Mouse (Mus musculus) intestine, embryonic 14.5 days (tissue): ENCODE measurements at regions not wholly inside any gene's neighbourhood (a gene's known extent, or its start where the extent isn't known, plus 50 kb on each side); places are given as distances from the start of the nearest gene placed in this dataset.

Experiments
- ATAC-seq: fragments of 200-750 bp; cut with Nextera tagmentation; replicated peaks from 2 replicates; pipeline ENCODE4 v1.8.0; 2017; ENCODE audit warnings: low read depth, moderate number of reproducible peaks, moderate TSS enrichment, moderate library complexity; ENCODE audit not compliant: low FRiP score, low TSS enrichment
- DNase-seq: peaks from one replicate; pipeline ENCODE4 v3.0.0-alpha.2; 2018; ENCODE audit warnings: low spot score
- H3K27ac ChIP-seq: fragments of 300-500 bp; sonication (generic); 2 replicates; pipeline ENCODE4 v1.5.1; 2014; ENCODE audit warnings: low read depth, mild to moderate bottlenecking, control low read depth
- H3K27me3 ChIP-seq: fragments of 300-500 bp; sonication (generic); replicated peaks from 2 replicates; pipeline ENCODE4 v1.6.1; 2014; ENCODE audit warnings: low read length, control low read depth; ENCODE audit not compliant: control insufficient read depth, insufficient read depth
- H3K36me3 ChIP-seq: fragments of 300-500 bp; sonication (generic); 2 replicates; pipeline ENCODE4 v1.6.1; 2014; ENCODE audit warnings: low read length, control low read depth; ENCODE audit not compliant: control insufficient read depth, insufficient read depth
- H3K4me1 ChIP-seq: fragments of 300-500 bp; sonication (generic); replicated peaks from 2 replicates; pipeline ENCODE4 v1.6.1; 2014; ENCODE audit warnings: low read length, control low read depth, mixed read lengths; ENCODE audit not compliant: control insufficient read depth, insufficient read depth
- H3K4me2 ChIP-seq: fragments of 300-500 bp; sonication (generic); 2 replicates; pipeline ENCODE4 v1.6.1; 2014; ENCODE audit warnings: low read length
- H3K4me3 ChIP-seq: fragments of 300-500 bp; sonication (generic); 2 replicates; pipeline ENCODE4 v1.5.1; 2014; ENCODE audit warnings: low read depth, low read length, control low read depth, mixed read lengths
- H3K9ac ChIP-seq: fragments of 300-500 bp; sonication (generic); 2 replicates; pipeline ENCODE4 v1.6.1; 2014; ENCODE audit warnings: mild to moderate bottlenecking, low read length
- H3K9me3 ChIP-seq: fragments of 300-500 bp; sonication (generic); 2 replicates; pipeline ENCODE4 v1.6.1; 2016; ENCODE audit warnings: low read length, control low read depth; ENCODE audit not compliant: control insufficient read depth
- WGBS: fragments of 180-500 bp; shearing (Covaris S2); extraction: QIAGEN DNeasy Blood & Tissue Kit; methylation state at CpG from one replicate; pipeline ENCODE4 v1.1.7; 2014; 5-methylcytosine and 5-hydroxymethylcytosine counted together

DNA sequence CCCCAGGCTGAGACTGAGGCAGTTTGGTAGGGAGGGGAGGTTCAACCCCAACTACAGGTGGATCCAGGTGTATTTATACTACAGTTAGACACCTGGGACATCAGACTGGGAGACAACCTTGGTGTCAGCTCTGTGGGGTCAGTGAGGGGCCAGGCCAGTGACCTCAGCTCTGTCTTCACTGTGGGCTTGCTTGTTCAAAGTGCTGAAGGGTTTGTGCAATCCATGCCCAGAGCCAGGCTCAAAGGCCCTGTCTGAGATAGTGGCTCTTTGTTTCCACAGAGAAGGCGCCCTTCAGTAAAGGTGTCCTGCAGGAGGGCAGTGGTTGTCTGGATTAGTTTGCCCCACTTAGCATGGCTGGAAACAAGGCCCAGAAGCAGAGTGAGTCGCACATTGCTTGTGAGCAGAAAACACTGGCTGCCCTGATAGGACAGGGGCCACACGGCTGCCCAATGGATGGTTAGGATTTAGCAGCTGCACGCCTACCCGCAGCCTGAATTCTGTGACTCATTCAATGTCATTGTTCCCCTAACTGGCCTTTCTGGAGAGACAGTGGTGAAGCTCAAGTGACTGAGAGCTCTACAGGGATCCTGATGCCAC lies 154.7 kb downstream of the Cdh26 start:
- Histone ChIP-seq H3K9ac (no peak overlapping the region), H3K27me3 (no peaks in the 10 kb centered on the region), H3K4me1 (peaks cover 9% of the 10 kb centered on the region; the same call in 1 of the 2 replicates), H3K4me3 (no peak overlapping the region), H3K9me3 (no peaks in the 10 kb centered on the region), H3K36me3 (no peaks in the 10 kb centered on the region), H3K27ac (no peak overlapping the region), H3K4me2 (no peak overlapping the region)
- ATAC-seq, result no peak
- no peak for DNase-seq
- 83% methylated on average over 5 of the region's 5 CpGs for WGBS

DNA sequence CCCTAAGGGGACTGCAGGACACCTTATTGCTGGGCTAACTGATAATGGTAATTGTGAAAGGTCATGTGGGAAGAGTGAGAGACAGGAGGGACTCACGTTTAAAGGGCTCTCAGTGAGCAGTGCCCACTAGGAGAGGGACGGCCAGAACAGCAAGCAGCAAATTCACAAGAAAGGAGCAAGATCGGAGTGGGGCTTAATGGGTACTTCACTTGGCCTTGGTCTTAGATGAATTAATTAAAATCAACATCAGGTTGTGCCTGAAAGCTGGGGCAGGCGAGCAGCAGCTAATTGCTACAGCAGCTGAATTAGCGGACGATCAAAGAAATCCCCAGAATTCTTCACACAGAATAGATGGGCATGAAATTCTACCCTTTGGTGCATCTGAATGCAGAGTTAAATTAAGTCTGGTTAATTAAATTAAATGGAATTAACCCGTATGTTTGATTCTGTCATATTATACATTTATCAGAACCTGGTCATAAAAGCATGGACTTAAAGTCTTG lies 156.9 kb downstream of the Cdh26 start:
- Histone ChIP-seq H3K9me3 (no peaks in the 10 kb centered on the region), H3K9ac (no peak overlapping the region), H3K4me1 (no peaks in the 10 kb centered on the region), H3K4me3 (no peak overlapping the region), H3K36me3 (no peaks in the 10 kb centered on the region), H3K27ac (no peak overlapping the region), H3K4me2 (no peak overlapping the region), H3K27me3 (no peaks in the 10 kb centered on the region)
- no peak for DNase-seq
- 83% methylated on average over 7 of the region's 7 CpGs for WGBS
- ATAC-seq, result no peak

DNA sequence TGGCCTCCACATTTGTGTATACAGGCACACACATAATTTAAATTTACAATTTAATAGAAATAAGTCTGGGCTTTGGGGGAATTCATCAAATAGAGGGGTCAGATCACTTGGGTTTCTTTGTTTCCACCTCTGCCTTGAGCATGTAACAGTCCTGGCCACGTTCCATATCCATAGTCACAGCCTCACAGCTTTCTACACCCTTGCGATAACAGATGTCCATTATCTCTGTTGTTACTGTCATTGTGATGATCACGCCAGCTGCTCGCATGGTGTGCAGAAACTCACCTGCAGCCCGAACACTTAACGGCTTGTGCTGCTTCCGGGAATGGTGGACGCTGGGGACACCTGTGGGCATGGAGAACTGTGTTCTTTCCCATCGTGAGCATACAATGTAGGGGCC lies 163.4 kb downstream of the Cdh26 start:
- no peak overlapping the region for H3K9ac ChIP-seq
- H3K27me3 ChIP-seq, result no peaks in the 10 kb centered on the region
- ATAC-seq (no peak), DNase-seq (no peak)
- H3K4me1 ChIP-seq, result peaks cover 25% of the 10 kb centered on the region
- H3K4me2 ChIP-seq, result no peak overlapping the region
- no peaks in the 10 kb centered on the region for H3K36me3 ChIP-seq
- H3K4me3 ChIP-seq, result no peak overlapping the region
- no peak overlapping the region for H3K27ac ChIP-seq
- WGBS, result 59% methylated on average over 9 of the region's 9 CpGs
- no peaks in the 10 kb centered on the region for H3K9me3 ChIP-seq

DNA sequence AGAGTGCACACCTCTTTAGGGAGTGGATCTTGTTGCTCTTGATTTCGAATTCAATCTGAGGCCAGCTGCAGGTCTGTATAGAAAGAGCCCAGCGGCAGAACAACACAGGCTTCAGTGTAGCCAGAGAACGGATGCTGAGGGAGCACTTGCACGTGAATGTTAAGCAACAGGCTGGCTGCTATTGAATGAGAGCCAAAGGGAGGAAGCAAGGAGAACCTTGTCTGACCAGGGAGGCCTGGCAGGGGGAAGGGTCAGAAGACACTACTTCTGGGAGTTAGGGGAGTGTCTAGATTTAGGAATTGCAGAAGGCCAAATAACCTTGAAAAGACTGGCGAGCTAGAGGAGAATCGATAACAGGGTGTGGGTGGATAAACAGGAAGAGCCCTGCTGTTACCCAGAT lies 163.8 kb downstream of the Cdh26 start:
- Histone ChIP-seq H3K9me3 (no peaks in the 10 kb centered on the region), H3K27ac (no peak overlapping the region), H3K27me3 (no peaks in the 10 kb centered on the region), H3K4me1 (peaks cover 25% of the 10 kb centered on the region), H3K4me3 (no peak overlapping the region), H3K36me3 (no peaks in the 10 kb centered on the region), H3K9ac (no peak overlapping the region), H3K4me2 (no peak overlapping the region)
- WGBS, result 21% methylated on average over 6 of the region's 6 CpGs
- DNase-seq (no peak), ATAC-seq (no peak)

DNA sequence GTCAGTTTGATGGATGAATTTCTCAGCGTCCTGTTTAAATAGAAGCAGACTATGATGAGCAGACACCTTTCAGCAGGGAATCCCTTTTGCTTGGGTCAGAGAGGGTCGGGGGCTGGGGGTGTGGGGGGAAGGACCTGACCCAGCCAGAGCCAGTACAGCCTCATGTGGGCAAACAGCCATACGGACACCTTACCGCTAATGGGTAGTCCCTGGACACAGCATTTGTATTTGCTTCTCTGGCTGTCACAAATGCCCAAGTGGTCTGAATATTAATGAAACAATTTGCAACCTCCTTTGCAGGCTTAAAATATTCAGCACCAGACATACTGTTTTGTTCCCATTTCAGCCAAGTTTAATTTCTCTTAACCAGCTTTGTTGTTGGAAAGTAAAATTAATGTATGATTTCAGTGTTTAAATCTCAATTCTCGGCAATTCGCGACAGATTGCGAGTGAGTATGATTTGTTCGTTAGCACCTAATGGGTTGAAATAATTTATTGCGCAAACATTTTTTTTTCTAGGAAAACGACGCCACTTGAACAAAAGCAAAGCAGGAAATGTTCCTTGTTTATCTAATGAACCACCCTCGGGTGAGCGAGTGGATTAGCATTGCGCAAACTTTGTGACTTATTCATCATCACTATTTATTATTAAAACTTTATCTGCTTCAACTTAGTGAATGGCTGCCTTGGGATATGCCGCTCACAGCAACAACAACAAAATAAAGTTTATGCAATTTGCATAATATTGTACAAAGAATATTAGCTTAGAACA lies 166.2 kb downstream of the Cdh26 start:
- H3K4me2 ChIP-seq, result peak overlapping the region; percentile 29
- H3K9me3 ChIP-seq, result no peaks in the 10 kb centered on the region
- ATAC-seq, result no peak; the same call in 1 of the 2 replicates
- no peak overlapping the region for H3K4me3 ChIP-seq
- H3K27ac ChIP-seq, result no peak overlapping the region
- WGBS, result 39% methylated on average over 16 of the region's 16 CpGs
- H3K36me3 ChIP-seq, result no peaks in the 10 kb centered on the region
- H3K27me3 ChIP-seq, result no peaks in the 10 kb centered on the region
- H3K4me1 ChIP-seq, result peaks cover 25% of the 10 kb centered on the region
- DNase-seq, result no peak
- no peak overlapping the region for H3K9ac ChIP-seq

DNA sequence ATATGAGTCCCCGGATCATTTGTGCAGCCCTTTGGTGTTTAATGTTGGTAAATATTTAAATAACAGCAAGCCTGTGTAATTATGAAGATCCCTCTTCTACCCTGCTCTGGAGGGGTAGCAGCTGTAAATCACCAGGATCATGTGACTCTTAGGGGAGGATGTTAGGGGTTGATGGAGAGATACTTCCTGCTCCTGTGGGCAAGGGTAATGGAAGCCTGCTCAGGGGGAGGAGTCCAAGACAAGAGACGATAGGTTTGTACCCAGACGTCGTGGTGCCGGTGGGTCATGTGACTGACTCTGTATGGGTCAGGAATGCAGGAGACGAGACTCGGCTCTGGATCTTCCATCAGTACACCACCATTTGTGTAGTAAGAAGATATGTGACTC lies 166.7 kb downstream of the Cdh26 start:
- Histone ChIP-seq H3K27me3 (no peaks in the 10 kb centered on the region), H3K9ac (no peak overlapping the region), H3K27ac (no peak overlapping the region), H3K36me3 (no peaks in the 10 kb centered on the region), H3K9me3 (no peaks in the 10 kb centered on the region), H3K4me2 (peak overlapping the region; percentile 29), H3K4me3 (no peak overlapping the region), H3K4me1 (peaks cover 25% of the 10 kb centered on the region)
- peak; percentile 40; the same call in 1 of the 2 replicates for ATAC-seq
- 34% methylated on average over 7 of the region's 7 CpGs for WGBS
- no peak for DNase-seq

DNA sequence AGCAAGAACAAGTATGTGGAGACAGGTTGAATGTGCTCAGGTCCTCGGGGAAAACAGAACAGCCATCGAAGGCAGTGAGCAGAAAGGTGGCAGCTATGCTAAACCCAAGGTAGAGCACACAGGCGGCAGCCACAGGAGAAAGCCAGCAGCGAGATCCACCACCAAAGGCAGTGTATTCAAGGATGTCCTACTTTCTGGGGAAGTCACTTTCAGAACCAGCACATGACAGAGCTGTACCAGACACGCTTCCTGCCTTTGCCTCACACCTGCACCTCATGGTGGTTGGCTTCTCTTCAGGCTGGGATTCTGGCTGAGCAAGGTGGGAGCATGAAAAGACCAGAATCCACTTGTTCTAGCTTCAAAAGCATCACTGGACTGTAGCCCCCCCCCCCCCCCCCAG lies 168.0 kb downstream of the Cdh26 start:
- no peak overlapping the region for H3K4me3 ChIP-seq
- ATAC-seq (no peak), DNase-seq (no peak)
- WGBS, result 94% methylated on average over 5 of the region's 5 CpGs
- no peaks in the 10 kb centered on the region for H3K36me3 ChIP-seq
- H3K27ac ChIP-seq, result no peak overlapping the region
- H3K4me2 ChIP-seq, result no peak overlapping the region
- H3K9ac ChIP-seq, result no peak overlapping the region
- H3K27me3 ChIP-seq, result no peaks in the 10 kb centered on the region
- H3K4me1 ChIP-seq, result peaks cover 25% of the 10 kb centered on the region
- H3K9me3 ChIP-seq, result no peaks in the 10 kb centered on the region

DNA sequence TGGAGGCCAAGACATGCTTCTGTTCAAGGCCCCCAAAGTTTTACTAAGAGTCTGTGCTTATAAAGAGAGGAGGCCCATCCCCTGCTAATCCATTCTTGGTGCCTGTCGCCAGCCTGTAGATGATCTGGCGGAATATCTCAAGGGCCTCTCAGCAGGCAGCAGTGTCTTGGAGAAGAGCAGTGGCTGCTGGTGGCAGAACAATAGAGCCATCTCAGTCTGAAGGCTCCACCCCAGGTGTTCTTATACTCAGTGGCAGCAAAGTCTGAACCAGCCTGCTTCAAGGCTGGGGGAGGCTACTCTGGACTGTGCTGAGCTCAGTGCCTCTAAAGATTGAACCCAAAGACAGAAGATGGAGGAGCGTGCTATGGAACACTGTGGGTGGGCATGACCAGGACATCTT lies 168.5 kb downstream of the Cdh26 start:
- 98% methylated on average over 3 of the region's 3 CpGs for whole genome bisulfite sequencing
- Histone ChIP-seq H3K4me1 (peaks cover 23% of the 10 kb centered on the region), H3K27ac (no peak overlapping the region), H3K4me2 (no peak overlapping the region), H3K9ac (no peak overlapping the region), H3K4me3 (no peak overlapping the region), H3K27me3 (no peaks in the 10 kb centered on the region), H3K36me3 (no peaks in the 10 kb centered on the region), H3K9me3 (no peaks in the 10 kb centered on the region)
- DNase-seq (no peak), ATAC-seq (no peak)

DNA sequence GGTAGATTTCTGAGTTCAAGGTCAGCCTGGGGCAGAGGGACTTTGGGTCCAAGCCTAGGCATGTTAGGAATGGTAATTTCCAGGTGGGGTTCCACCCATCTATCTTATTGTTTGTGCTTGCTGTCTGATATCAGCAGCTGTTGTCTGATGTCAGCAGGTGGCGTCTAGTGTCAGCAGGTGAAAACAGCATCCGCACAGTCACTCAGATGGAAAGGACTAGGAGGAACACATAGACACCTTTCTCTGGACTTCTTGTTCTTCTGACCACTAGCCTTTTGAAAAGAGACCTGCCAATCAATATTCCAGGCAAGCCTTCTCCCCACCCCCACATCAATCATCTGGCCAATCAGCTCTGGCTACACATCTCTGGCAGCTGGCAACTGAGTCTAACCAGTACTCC lies 173.1 kb downstream of the Cdh26 start:
- Histone ChIP-seq H3K36me3 (no peaks in the 10 kb centered on the region), H3K9ac (no peak overlapping the region), H3K4me3 (no peak overlapping the region), H3K27ac (no peak overlapping the region), H3K9me3 (no peaks in the 10 kb centered on the region), H3K27me3 (no peaks in the 10 kb centered on the region), H3K4me2 (no peak overlapping the region), H3K4me1 (peaks cover 8% of the 10 kb centered on the region)
- ATAC-seq (no peak), DNase-seq (no peak)
- 79% methylated on average over 2 of the region's 2 CpGs for WGBS
